Mouse (Mus musculus) skeletal muscle tissue, adult 2 months (tissue): ENCODE data around the gene Fgr.

Source experiments
- DNase-seq: peaks from one replicate; pipeline ENCODE4 v3.0.0-alpha.2; 2012; ENCODE audit warnings: low read depth, low spot score

The Fgr gene

GRCm38 (mm10) chr4:133035446-133035845, 61.6 kb downstream of the Fgr start:
- DNase-seq = peak; percentile 63

- no peak for DNase-seq
These were observed 62.1 kb downstream of the Fgr start for GRCm38 (mm10) chr4:133035946-133036345.

- no peak for DNase-seq
These were observed 63.4 kb downstream of the Fgr start for GRCm38 (mm10) chr4:133037293-133037692.

- no peak for DNase-seq
These were observed 63.9 kb downstream of the Fgr start for GRCm38 (mm10) chr4:133037798-133038197.

DNA sequence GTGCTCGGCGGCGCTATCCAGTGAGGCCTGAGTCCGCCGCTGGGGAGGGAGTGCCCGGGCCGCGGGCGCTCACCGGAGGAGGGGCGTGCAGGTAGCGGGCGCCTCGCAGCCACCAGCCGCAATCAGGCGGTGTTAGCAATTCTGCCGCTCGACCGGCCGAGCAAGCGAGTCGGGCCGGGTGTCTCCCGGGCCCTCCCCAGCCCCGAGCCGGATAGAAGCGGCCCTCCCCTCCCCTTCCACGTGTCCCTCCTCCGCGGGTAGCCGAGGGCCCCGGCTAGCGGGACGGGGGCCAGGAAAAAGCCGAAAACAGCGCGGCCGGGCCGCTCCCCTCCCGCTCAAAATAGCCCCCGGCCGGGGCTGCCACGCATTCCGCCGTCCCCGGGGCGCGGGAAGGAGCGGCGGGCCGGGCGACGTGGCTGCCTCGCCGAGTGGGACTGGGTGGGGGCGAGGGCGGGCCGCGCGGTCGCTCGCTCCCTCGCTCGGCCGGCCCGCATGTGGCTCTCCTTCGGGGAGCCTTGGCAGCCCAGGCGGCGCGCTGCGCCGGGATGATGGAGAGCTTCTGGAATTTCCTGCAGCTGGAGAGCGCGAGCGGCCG, 64.7 kb downstream of the Fgr start:
- no peak for DNase-seq

DNA sequence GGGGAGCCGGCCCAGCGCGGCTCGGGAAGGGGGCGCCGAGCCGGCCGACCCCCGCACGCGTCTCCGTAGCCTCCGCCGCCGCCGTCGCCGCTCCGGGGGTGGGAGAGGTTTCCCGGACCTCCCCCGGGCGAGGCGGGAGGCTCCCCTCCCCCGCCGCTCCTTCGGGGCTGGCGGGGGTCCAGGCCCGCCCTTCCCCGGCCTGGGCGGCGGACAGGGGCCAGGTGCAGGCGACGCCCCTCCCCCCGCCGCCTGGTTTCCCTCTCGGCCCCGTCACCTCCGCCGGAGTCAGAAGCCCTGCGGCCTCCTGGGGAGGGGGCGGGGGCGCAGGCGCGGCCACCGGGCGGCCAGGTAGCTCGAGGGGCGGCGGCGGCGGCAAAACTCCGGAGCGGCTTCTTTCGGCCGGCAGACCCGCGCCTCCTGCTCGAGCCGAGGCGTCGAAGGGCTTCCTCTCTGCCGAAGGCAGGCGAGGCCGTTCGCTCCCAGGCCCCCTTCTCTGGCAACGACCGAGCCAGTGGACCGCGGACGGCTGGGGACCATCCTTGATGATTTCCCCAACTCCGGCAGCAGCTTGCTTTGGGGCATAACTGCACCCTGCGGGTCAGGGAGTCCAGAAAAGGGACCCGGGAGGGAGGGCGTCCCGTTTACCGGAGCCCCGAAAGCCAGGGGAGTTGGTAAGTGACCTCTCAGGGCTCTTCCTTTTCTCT, 65.4 kb downstream of the Fgr start:
- DNase-seq = no peak

DNA sequence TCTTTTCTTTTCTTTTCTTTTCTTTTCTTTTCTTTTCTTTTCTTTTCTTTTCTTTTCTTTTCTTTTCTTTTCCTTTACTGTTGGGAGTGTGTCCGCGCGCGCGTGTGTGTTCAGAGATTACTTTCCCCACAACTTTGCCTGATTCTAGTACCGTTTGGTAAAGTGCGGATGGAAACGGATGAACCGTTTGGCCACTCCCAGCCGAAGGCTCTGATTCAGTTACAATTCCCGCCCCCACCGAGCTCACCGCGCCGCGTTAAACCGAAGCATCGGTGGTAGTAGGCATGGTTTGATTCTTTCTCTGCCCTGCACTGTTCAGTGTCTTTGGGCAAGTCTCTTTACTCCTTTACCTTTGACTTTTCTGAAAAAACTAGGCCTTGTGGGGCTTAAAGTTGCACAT, 65.9 kb downstream of the Fgr start:
- no peak for DNase-seq

- no peak for DNase-seq
These were observed 66.5 kb downstream of the Fgr start for GRCm38 (mm10) chr4:133040241-133040904.

DNA sequence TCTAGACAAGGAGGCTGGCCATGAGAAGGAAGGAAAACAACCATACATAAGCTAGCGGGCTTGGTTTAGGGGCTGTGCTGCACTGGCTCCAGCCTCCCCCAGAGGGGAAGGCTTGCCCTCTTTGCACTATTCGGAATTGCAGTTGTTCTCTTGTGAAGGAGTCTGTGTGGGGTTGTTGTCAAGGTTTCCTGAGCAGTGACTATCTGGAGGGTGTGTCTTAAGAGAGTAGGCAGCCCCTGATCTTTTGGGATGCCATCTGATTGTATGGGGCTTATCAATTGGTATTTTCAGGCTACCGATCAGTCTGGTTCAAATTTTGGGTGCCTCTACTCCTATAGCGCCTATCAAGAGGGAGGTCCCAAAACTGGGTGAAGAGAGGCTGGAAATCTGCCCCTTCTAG, 68.3 kb downstream of the Fgr start:
- DNase-seq = no peak

GRCm38 (mm10) chr4:133042651-133043635, 69.0 kb downstream of the Fgr start:
- DNase-seq = peak; percentile 59

DNA sequence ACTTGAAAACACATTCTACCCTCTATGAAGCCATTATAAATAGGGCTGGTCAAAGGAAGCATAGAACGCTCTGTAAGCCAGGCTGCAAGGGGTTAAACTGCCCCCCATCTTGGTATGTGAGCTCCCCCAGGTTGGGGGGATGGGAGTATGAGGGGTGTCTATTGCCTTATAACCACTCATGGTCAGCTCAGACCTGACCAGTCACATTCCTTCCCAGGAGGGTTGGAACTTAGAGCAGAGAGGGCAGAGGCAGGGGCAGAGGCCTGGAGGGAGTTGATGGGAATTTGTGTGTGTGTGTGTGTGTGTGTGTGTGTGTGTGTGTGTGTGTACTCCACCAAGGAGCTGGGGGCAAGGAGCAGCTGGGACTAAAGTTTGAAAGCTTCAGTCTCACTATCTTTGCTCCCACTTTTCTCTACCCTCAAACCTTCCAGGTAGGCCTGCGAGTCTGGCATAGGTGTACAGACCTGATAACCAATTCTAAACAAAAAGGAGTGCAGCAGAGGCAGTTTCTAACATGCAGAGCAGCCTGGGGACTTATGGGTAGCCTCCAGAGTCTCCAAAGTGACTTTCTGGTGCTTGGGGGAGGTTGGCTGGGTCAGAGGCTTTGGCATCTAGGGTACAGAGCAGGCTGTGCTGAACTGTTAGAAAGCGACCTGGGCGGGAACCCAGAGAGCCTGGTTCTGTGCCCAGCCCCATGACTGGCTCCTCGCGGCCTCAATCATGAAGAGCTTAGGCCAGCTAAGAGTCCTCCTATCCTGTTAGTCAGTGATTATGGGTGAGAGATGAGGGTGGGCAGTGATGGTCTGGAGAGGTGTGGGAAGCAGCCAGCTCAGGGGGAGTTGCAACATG, 70.1 kb downstream of the Fgr start:
- DNase-seq = peak; percentile 80

GRCm38 (mm10) chr4:133044647-133045094, 70.8 kb downstream of the Fgr start:
- no peak for DNase-seq

GRCm38 (mm10) chr4:133045771-133046474, 72.0 kb downstream of the Fgr start:
- no peak for DNase-seq

DNA sequence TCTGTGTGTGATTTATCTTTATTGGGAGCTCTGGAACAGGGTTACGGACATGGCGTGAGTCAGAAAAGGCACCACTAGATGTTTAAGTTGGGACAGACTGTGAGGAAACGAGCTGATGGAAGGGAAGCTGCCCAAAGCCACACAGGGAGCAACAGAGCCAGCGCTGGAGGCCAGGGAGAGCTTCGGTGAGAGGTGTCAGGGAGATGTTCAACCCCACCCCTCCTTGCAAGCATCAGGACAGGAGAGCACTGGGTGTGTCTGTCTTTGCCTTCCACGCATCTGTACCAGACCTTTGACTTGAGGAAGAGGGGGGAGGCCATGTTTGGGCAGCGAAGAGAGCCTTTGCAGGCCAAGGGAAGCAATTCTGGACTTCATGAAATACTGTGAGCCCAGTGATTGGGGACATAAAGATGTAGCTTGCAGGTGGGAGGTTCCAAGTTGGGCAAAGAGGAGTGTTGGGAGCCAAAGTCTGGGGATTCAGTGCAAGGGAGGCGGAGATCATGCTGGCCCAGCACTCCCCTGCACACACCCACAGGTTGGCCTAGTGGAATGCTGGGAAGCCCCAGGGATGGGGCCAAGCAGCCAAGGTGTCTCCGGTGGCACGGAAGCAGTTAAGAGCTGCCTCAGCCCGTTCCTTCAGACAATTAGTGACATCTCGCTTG, 72.9 kb downstream of the Fgr start:
- no peak for DNase-seq

- DNase-seq = no peak
These were observed 73.6 kb downstream of the Fgr start for GRCm38 (mm10) chr4:133047353-133048105.

DNA sequence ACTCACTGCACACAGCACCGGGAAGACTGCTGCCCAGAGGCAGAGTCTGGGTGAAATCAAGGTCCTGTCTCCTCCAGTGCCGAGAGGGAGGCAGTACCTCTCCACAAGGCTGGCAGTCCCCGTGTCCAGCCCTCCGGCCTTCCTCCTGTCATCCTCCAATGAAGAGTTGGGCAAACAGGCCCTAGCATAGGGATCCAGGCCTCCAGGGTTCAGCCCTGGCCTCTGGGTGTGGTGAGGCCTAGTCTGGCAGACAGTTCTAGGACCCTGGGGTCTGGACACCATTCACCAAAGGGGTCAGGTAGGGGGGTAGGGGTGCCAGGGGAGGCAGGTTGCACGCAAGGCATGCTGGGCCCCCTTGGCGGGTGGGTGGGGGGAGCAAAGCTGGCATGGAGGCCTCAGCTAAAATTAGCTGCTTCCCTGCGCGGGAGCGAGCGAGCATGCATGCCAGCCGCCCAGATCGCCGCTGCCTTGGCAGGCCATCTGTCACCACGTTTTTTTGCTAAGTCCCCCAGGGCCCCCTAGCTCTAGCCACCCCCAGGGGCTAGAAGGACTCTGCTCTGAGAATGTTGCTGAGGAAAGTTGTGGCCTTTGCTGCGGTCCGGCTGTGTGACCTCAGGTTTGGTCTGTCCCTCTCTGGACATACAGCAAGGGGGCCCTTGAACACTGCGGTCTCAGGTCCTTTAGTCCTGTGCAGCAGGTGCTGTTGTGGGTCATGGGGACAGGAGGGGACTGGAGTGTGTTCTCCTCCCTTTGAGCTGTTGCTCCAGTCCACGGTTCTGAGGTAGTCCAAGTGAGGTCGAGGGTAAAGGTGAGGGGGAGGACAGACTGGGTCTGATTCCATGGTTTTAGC, 75.4 kb downstream of the Fgr start:
- no peak for DNase-seq

GRCm38 (mm10) chr4:133050196-133050836, 76.4 kb downstream of the Fgr start:
- no peak for DNase-seq
